Mouse (Mus musculus): ENCODE data around the gene Morn3. TPM values are rescaled to one million over a fixed set of nuclear protein-coding genes. Genes with fewer than 3 reads are reported as not detected.
A peak's percentile ranks its signal among the peaks of the same experiment; 100 is the strongest.

Gene Morn3
- total RNA-seq, 2 experiments from 2014 or later = not detected

- no peak for DNase-seq
- intact Hi-C loops (cut with DNase I) = no loop called here
Measured at GRCm38 (mm10) chr5:122997205-122998204, 49.3 kb downstream of the Morn3 start.

GRCm38 (mm10) chr5:122994910-122995309 is 51.9 kb downstream of the Morn3 start:
- no peak for DNase-seq
- intact Hi-C loops (cut with DNase I) = no loop called here

GRCm38 (mm10) chr5:122994303-122994846 is 52.4 kb downstream of the Morn3 start:
- peak; percentile 85 to 87 for DNase-seq
- intact Hi-C loops (cut with DNase I) = no loop called here

GRCm38 (mm10) chr5:122993811-122994210 is 53.0 kb downstream of the Morn3 start:
- intact Hi-C loops (cut with DNase I) = no loop called here
- no peak for DNase-seq

GRCm38 (mm10) chr5:122991350-122992004 is 55.3 kb downstream of the Morn3 start:
- no peak for DNase-seq
- intact Hi-C loops (cut with DNase I) = no loop called here

- no peak for DNase-seq
- intact Hi-C loops (cut with DNase I) = no loop called here
Measured at GRCm38 (mm10) chr5:122990411-122991160, 56.2 kb downstream of the Morn3 start.

- intact Hi-C loops (cut with DNase I) = loop anchor here (1.0 kb wide), 1 partner anchor 24 kb away; no protein-coding TSS in a partner anchor
Measured at GRCm38 (mm10) chr5:122989551-122990330, 57.1 kb downstream of the Morn3 start, which contains the start of gene Kdm2b. Gene Kdm2b, minus strand, starts transcription at chr5:122989823.

GRCm38 (mm10) chr5:122989001-122989525 is 57.8 kb downstream of the Morn3 start:
- DNase-seq = peak; percentile 75 to 82
- intact Hi-C loops (cut with DNase I) = loop anchor here (1.0 kb wide), 1 partner anchor 24 kb away; no protein-coding TSS in a partner anchor

More at GRCm38 (mm10) chr5:122989551-122990330, 57.1 kb downstream of the Morn3 start, which contains the start of gene Kdm2b:
- DNase-seq = peak in 1 of 2 experiments; percentile 31

- intact Hi-C loops (cut with DNase I) = no loop called here
- peak; percentile 61 to 67 for DNase-seq
Measured at GRCm38 (mm10) chr5:122988021-122988751, 58.6 kb downstream of the Morn3 start.

GRCm38 (mm10) chr5:122987211-122988020 is 59.4 kb downstream of the Morn3 start:
- DNase-seq = peak in 1 of 2 experiments; percentile 29
- intact Hi-C loops (cut with DNase I) = no loop called here

GRCm38 (mm10) chr5:122986091-122986493 is 60.7 kb downstream of the Morn3 start:
- no peak for DNase-seq
- intact Hi-C loops (cut with DNase I) = no loop called here

Other genes with a start within 250 kb of the Morn3 start
- gene Anapc5, start 225.7 kb downstream of the Morn3 start, total RNA-seq (2021) = 100 to 1,000 TPM; 163 to 171 TPM
- gene Rnf34, start 197.0 kb downstream of the Morn3 start, total RNA-seq (2021) = 10 to 100 TPM; 25.6 to 30.1 TPM
- 10 to 100 TPM; 16.6 to 19.0 TPM for gene Kdm2b, start 57.2 kb downstream of the Morn3 start, total RNA-seq (2021)
- gene Orai1, start 31.9 kb downstream of the Morn3 start, total RNA-seq (2021) = 10 to 100 TPM; 16.7 to 19.3 TPM
- gene Tmem120b, start 21.4 kb upstream of the Morn3 start, total RNA-seq (2021) = 10 to 100 TPM in 1 of 2 experiments, 1 to 10 TPM in 1; 7.3 to 10.7 TPM
- gene Rhof, start 85.7 kb upstream of the Morn3 start, total RNA-seq (2021) = under 1 TPM; 0.44 to 0.68 TPM
- gene Setd1b, start 95.2 kb upstream of the Morn3 start, total RNA-seq (2021) = 10 to 100 TPM; 18.5 to 21.5 TPM
- gene Psmd9, start 122.4 kb upstream of the Morn3 start, total RNA-seq (2021) = 10 to 100 TPM; 14.1 to 18.3 TPM
- not detected for gene Hpd, start 135.7 kb upstream of the Morn3 start, total RNA-seq (2021)
- 1 to 10 TPM in 1 of 2 experiments, under 1 TPM in 1; 0.97 to 1.4 TPM for gene Wdr66, start 205.1 kb upstream of the Morn3 start, total RNA-seq (2021)

All from heart, postnatal 36 days (tissue).